16 mouse cellular contexts compared by ENCODE assay signal in the genomic region with DNA sequence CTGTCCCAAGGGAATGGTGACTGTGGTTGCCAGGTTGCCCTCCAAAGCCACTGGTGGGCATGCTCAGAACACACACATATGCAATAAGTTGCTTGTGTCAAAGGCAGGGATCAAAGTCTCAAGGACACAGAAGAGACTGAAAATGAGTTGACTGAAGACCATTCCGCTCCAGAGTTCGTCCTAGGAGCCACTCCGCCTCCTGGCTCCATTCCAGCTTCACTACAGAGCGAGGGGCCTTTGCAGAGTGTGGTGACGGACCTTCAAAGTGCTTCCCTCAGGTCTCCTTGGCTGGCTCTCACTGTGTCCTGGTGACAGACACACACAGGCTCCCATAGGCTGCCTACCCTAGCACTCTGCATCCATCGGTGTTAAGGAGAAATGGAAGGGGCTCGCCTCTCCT. TPM values are rescaled to one million over a fixed set of nuclear protein-coding genes. Genes with fewer than 3 reads are reported as not detected.
DNase-seq lines count a peak whose midpoint lies in the region; ATAC-seq and TF ChIP-seq lines count a peak whose summit lies in the region.
"Had no signal": no experiment of that assay in that cellular context is flagged by ENCODE, and none has a peak within 500 bp of the region (broad histone marks: within the 10 kb centered on the region; RNA-seq: fewer than 3 reads in every experiment).

No protein-coding gene starts in this region.

- H3K4me3 ChIP-seq in cerebellum, adult 2 months (replicated peaks; ENCODE audit: insufficient read depth, low read depth, low read length) = no peak overlapping the region
- H3K4me3 ChIP-seq in hindbrain, embryonic 13.5 days = no peak overlapping the region
- H3K4me3 ChIP-seq in hindbrain, embryonic 14.5 days (replicated peaks; ENCODE audit: low read length) = no peak overlapping the region
- H3K4me3 ChIP-seq in kidney, postnatal 0 days (replicated peaks; ENCODE audit: low read depth, low read length) = no peak overlapping the region
- no peak overlapping the region for H3K4me3 ChIP-seq in thymus, adult 2 months (ENCODE audit: control insufficient read depth, insufficient read depth, low read length)
- H3K4me3 ChIP-seq: embryonic facial prominence, embryonic 12.5 days; forebrain, embryonic 10.5 days; limb, embryonic 12.5 days; midbrain, embryonic 12.5 days; neural tube, embryonic 12.5 days had no signal

- H3K27me3 ChIP-seq in cerebellum, adult 2 months (ENCODE audit: control insufficient read depth, insufficient read depth, low read length) = no peaks in the 10 kb centered on the region
- H3K27me3 ChIP-seq in hindbrain, embryonic 13.5 days = no peaks in the 10 kb centered on the region
- no peaks in the 10 kb centered on the region for H3K27me3 ChIP-seq in hindbrain, embryonic 14.5 days (ENCODE audit: control insufficient read depth, insufficient read depth, low read length)
- no peaks in the 10 kb centered on the region for H3K27me3 ChIP-seq in kidney, postnatal 0 days (ENCODE audit: insufficient read depth, low read length)
- no peaks in the 10 kb centered on the region for H3K27me3 ChIP-seq in thymus, adult 2 months (ENCODE audit: control insufficient read depth, insufficient read depth, low read length)
- H3K27me3 ChIP-seq: embryonic facial prominence, embryonic 12.5 days; limb, embryonic 12.5 days; midbrain, embryonic 12.5 days; neural tube, embryonic 12.5 days had no signal

- ATAC-seq in hindbrain, embryonic 13.5 days (ENCODE audit: low FRiP score) = peak; percentile 36; the same call in 1 of the 2 replicates
- ATAC-seq in hindbrain, embryonic 14.5 days (ENCODE audit: low FRiP score) = no peak
- peak; percentile 36; the same call in 1 of the 2 replicates for ATAC-seq in kidney, postnatal 0 days (replicated peaks; ENCODE audit: low FRiP score, low read depth)

- no peaks in the 10 kb centered on the region for H3K4me1 ChIP-seq in cerebellum, adult 2 months (ENCODE audit: control insufficient read depth, insufficient read depth, low read length)
- peaks cover 9% of the 10 kb centered on the region; the same call in 1 of the 2 replicates for H3K4me1 ChIP-seq in hindbrain, embryonic 13.5 days (replicated peaks)
- no peaks in the 10 kb centered on the region for H3K4me1 ChIP-seq in hindbrain, embryonic 14.5 days (replicated peaks; ENCODE audit: control insufficient read depth, insufficient read depth, low read length)
- no peaks in the 10 kb centered on the region for H3K4me1 ChIP-seq in kidney, postnatal 0 days (replicated peaks; ENCODE audit: insufficient read depth, low read length)
- H3K4me1 ChIP-seq in thymus, adult 2 months (replicated peaks; ENCODE audit: control insufficient read depth, insufficient read depth, low read length) = no peaks in the 10 kb centered on the region
- H3K4me1 ChIP-seq: embryonic facial prominence, embryonic 12.5 days had no signal

- TF ChIP-seq CTCF in cerebellum, adult 2 months (IDR thresholded peaks at IDR 0.05; ENCODE audit: borderline replicate concordance, insufficient read depth, low read depth, low read length) = no peak
- no peak for TF ChIP-seq CTCF in kidney, postnatal 0 days (IDR thresholded peaks at IDR 0.05; ENCODE audit: low read depth)
- no peak for TF ChIP-seq CTCF in thymus, adult 2 months (IDR thresholded peaks at IDR 0.05; ENCODE audit: borderline replicate concordance, control insufficient read depth, extremely low read depth, insufficient read depth, low read length, poor library complexity)

- WGBS in cerebellum, adult 2 months = 41% methylated on average over 7 of the region's 7 CpGs
- 58% methylated on average over 7 of the region's 7 CpGs for WGBS in hindbrain, embryonic 13.5 days
- 55% methylated on average over 7 of the region's 7 CpGs for WGBS in hindbrain, embryonic 14.5 days
- WGBS in kidney, postnatal 0 days = 56% methylated on average over 7 of the region's 7 CpGs
- WGBS in thymus, adult 2 months = 90% methylated on average over 7 of the region's 7 CpGs

- H3K9ac ChIP-seq in hindbrain, embryonic 13.5 days = no peak overlapping the region
- H3K9ac ChIP-seq in hindbrain, embryonic 14.5 days = no peak overlapping the region
- H3K9ac ChIP-seq in kidney, postnatal 0 days (ENCODE audit: low read depth, low read length) = no peak overlapping the region
- H3K9ac ChIP-seq: embryonic facial prominence, embryonic 12.5 days; limb, embryonic 12.5 days; midbrain, embryonic 12.5 days; neural tube, embryonic 12.5 days had no signal

- no peaks in the 10 kb centered on the region for H3K9me3 ChIP-seq in hindbrain, embryonic 13.5 days
- no peaks in the 10 kb centered on the region for H3K9me3 ChIP-seq in hindbrain, embryonic 14.5 days (ENCODE audit: control insufficient read depth, low read length)
- no peaks in the 10 kb centered on the region for H3K9me3 ChIP-seq in kidney, postnatal 0 days (replicated peaks; ENCODE audit: low read length)
- H3K9me3 ChIP-seq: embryonic facial prominence, embryonic 12.5 days; forebrain, embryonic 10.5 days; limb, embryonic 12.5 days; midbrain, embryonic 12.5 days; neural tube, embryonic 12.5 days had no signal

- H3K4me2 ChIP-seq in hindbrain, embryonic 13.5 days = no peak overlapping the region
- no peak overlapping the region for H3K4me2 ChIP-seq in hindbrain, embryonic 14.5 days (replicated peaks)
- H3K4me2 ChIP-seq in kidney, postnatal 0 days (ENCODE audit: low read length) = no peak overlapping the region
- H3K4me2 ChIP-seq: embryonic facial prominence, embryonic 12.5 days; limb, embryonic 12.5 days; midbrain, embryonic 12.5 days; neural tube, embryonic 12.5 days had no signal

- H3K36me3 ChIP-seq in hindbrain, embryonic 13.5 days = peaks cover 8% of the 10 kb centered on the region; the same call in 1 of the 2 replicates
- H3K36me3 ChIP-seq in hindbrain, embryonic 14.5 days (replicated peaks; ENCODE audit: control insufficient read depth, insufficient read depth) = no peaks in the 10 kb centered on the region; the same call in 1 of the 2 replicates
- 0 out of 2 replicates have a peak, but pooled peaks cover 7% of the 10 kb centered on the region for H3K36me3 ChIP-seq in kidney, postnatal 0 days (ENCODE audit: insufficient read depth, low read length)
- H3K36me3 ChIP-seq in thymus, adult 2 months (ENCODE audit: control insufficient read depth, insufficient read depth, low read length) = no peaks in the 10 kb centered on the region
- H3K36me3 ChIP-seq: embryonic facial prominence, embryonic 12.5 days; forebrain, embryonic 10.5 days; limb, embryonic 12.5 days; midbrain, embryonic 12.5 days; neural tube, embryonic 12.5 days had no signal

- DNase-seq in cerebellum, postnatal 10 days = peak; percentile 40 to 48
- no peak for DNase-seq in cerebellum, adult 2 months
- no peak for DNase-seq in hindbrain, embryonic 14.5 days (ENCODE audit: low spot score)
- DNase-seq in adrenal gland, postnatal 25 days = peak; percentile 33
- no peak for DNase-seq in kidney, postnatal 0 days (ENCODE audit: low spot score)
- no peak for DNase-seq in thymus, adult 2 months
- no peak for DNase-seq in gastrocnemius, adult 8-10 months (ENCODE audit: low spot score in 2 of 2)
- DNase-seq: cerebellum, postnatal 14 days; lung, postnatal 14 days; thymus, postnatal 36 days had no signal

- H3K27ac ChIP-seq in cerebellum, adult 2 months (ENCODE audit: insufficient read depth, low read length) = no peak overlapping the region
- H3K27ac ChIP-seq in hindbrain, embryonic 13.5 days = no peak overlapping the region
- no peak overlapping the region for H3K27ac ChIP-seq in hindbrain, embryonic 14.5 days
- no peak overlapping the region for H3K27ac ChIP-seq in kidney, postnatal 0 days
- H3K27ac ChIP-seq in thymus, adult 2 months (ENCODE audit: control insufficient read depth, insufficient read depth, low read length) = no peak overlapping the region
- H3K27ac ChIP-seq: embryonic facial prominence, embryonic 12.5 days; forebrain, embryonic 10.5 days; limb, embryonic 12.5 days; midbrain, embryonic 12.5 days; neural tube, embryonic 12.5 days had no signal

- no peak for TF ChIP-seq POLR2A in cerebellum, adult 2 months (IDR thresholded peaks at IDR 0.05; ENCODE audit: borderline replicate concordance, insufficient read depth, low read length)
- TF ChIP-seq POLR2A in thymus, adult 2 months (IDR thresholded peaks at IDR 0.05; ENCODE audit: control insufficient read depth, extremely low read depth, insufficient read depth, low read length, poor library complexity) = no peak

RNA-seq across cellular contexts. Expression of a gene that starts 46.4 kb away (rescaled TPM):
- 69.1 TPM in 2 replicates for polyA plus RNA-seq in cerebellum, adult 2 months (2012; rRNA removed)
- polyA plus RNA-seq in hindbrain, embryonic 13.5 days (2015; fragmentation: Nextera tagmentation; extraction: Ambion mirVana) = 31.6 and 35.1 TPM in 2 replicates
- polyA plus RNA-seq in hindbrain, embryonic 14.5 days (2014; fragmentation: Nextera tagmentation; extraction: Ambion mirVana) = 35.5 and 39.5 TPM in 2 replicates
- total RNA-seq in adrenal gland, postnatal 25 days (2021) = 26.6 and 29.0 TPM in 2 replicates
- 72.5 and 79.0 TPM in 2 replicates for polyA plus RNA-seq in kidney, postnatal 0 days (2015; fragmentation: Nextera tagmentation; extraction: Ambion mirVana)
- 32.6 and 43.5 TPM in 2 replicates for polyA plus RNA-seq in thymus, adult 2 months (2012; rRNA removed)
- total RNA-seq in gastrocnemius, adult 8-10 months (2022) = 100 to 1,000 TPM; 171 to 206 (median 197) TPM

Comparison
In these comparisons a context has a peak if more than half of its experiments do, and no peak if none do; other contexts are left out.
1. DNase-seq: peak in cerebellum, postnatal 10 days (2 of 2) and adrenal gland, postnatal 25 days (single experiment); none in cerebellum, adult 2 months (0 of 2), hindbrain, embryonic 14.5 days (single experiment), kidney, postnatal 0 days (single experiment), thymus, adult 2 months (single experiment) and gastrocnemius, adult 8-10 months (0 of 2).